Mouse (Mus musculus): ENCODE measurements around the gene Ubqln4.

GRCm38 (mm10) chr3:88569093-88569492, 15.5 kb downstream of the Ubqln4 start:
- no peak for TF ChIP-seq CTCF (IDR thresholded peaks at IDR 0.05; ENCODE audit: low read depth, low read length)
- TF ChIP-seq TAL1 (conservative IDR thresholded peaks at IDR 0.05; ENCODE audit: low read depth, low read length) = no peak
- TF ChIP-seq GATA1 (IDR thresholded peaks at IDR 0.05; ENCODE audit: borderline replicate concordance, low read length) = no peak
